Mouse (Mus musculus) erythroblast, embryonic 14.5 days (primary cell): ENCODE data around the gene R3hdm2.

Experiments used
- GATA1 ChIP-seq: IDR thresholded peaks from 2 replicates; pipeline ENCODE4 v1.6.1; 2012; ENCODE audit warnings: low read length, inconsistent platforms, mixed read lengths
- TAL1 ChIP-seq: IDR thresholded peaks from 3 replicates; pipeline ENCODE4 v1.6.1; 2012; ENCODE audit warnings: low read length, inconsistent platforms, mixed read lengths

- TF ChIP-seq TAL1 = no peak
- no peak for TF ChIP-seq GATA1
Observed at GRCm38 (mm10) chr10:127352766-127353165, 27.4 kb upstream of the R3hdm2 start.
